ENCODE assay signal across 17 mouse cellular contexts in the genomic region with DNA sequence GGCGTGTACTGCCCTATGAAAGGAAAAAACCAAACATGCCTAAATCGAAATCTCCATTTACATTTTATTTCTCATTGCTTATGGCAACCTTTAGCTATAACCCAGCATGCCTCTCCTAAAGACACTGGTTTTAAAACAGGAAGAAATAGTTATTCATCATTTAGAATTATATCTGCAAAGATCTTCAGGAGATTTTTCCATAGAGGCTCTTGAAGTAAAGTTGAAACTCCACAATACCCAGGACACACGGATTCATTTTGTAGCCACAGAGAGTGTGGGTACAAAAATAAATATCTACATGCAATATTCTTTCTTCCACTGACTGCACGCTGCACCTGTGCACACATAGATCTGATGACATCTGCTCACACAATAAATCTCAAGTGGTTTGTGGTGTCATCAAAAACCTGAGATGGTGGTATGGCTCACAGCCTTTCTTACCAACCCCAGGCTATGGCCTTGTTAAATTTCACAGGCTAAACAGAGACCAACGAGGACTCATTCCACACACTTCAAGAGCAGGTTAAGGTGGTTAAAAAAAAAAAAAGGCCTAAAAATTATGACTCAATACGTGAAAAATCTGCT.
DNase-seq lines count a peak whose midpoint lies in the region; ATAC-seq and TF ChIP-seq lines count a peak whose summit lies in the region.
"Had no signal": no experiment of that assay in that cellular context is flagged by ENCODE, and none has a peak within 500 bp of the region (broad histone marks: within the 10 kb centered on the region; RNA-seq: fewer than 3 reads in every experiment).

No protein-coding gene starts in this region.

- peak overlapping the region; percentile 97 for H3K27ac ChIP-seq in cerebellum, adult 2 months (ENCODE audit: insufficient read depth, low read length)
- H3K27ac ChIP-seq in hindbrain, embryonic 13.5 days, result peak overlapping the region; percentile 35; the same call in 1 of the 2 replicates
- H3K27ac ChIP-seq in hindbrain, embryonic 10.5 days, result no peak overlapping the region
- H3K27ac ChIP-seq: hindbrain, embryonic 12.5 days; intestine, embryonic 15.5 days; liver, embryonic 14.5 days; macrophage; midbrain, embryonic 10.5 days; neural tube, embryonic 12.5 days had no signal

- no peaks in the 10 kb centered on the region for H3K36me3 ChIP-seq in hindbrain, embryonic 13.5 days
- no peaks in the 10 kb centered on the region for H3K36me3 ChIP-seq in hindbrain, embryonic 10.5 days
- H3K36me3 ChIP-seq: hindbrain, embryonic 12.5 days; intestine, embryonic 15.5 days; midbrain, embryonic 10.5 days; neural tube, embryonic 12.5 days had no signal

- no peak for ATAC-seq in hindbrain, embryonic 13.5 days (ENCODE audit: low FRiP score)
- ATAC-seq: intestine, embryonic 15.5 days had no signal

- H3K9me3 ChIP-seq in hindbrain, embryonic 13.5 days, result no peaks in the 10 kb centered on the region
- no peaks in the 10 kb centered on the region for H3K9me3 ChIP-seq in hindbrain, embryonic 10.5 days
- H3K9me3 ChIP-seq: hindbrain, embryonic 12.5 days; intestine, embryonic 15.5 days; midbrain, embryonic 10.5 days; neural tube, embryonic 12.5 days had no signal

- 16% methylated on average over 6 of the region's 6 CpGs for WGBS in cerebellum, adult 2 months
- 78% methylated on average over 6 of the region's 6 CpGs for WGBS in hindbrain, embryonic 13.5 days
- WGBS in hindbrain, embryonic 10.5 days, result 87% methylated on average over 6 of the region's 6 CpGs

- H3K4me3 ChIP-seq in cerebellum, adult 2 months (replicated peaks; ENCODE audit: insufficient read depth, low read depth, low read length), result peak overlapping the region; percentile 19
- no peak overlapping the region for H3K4me3 ChIP-seq in hindbrain, embryonic 13.5 days
- no peak overlapping the region for H3K4me3 ChIP-seq in hindbrain, embryonic 10.5 days
- H3K4me3 ChIP-seq: hindbrain, embryonic 12.5 days; intestine, embryonic 15.5 days; midbrain, embryonic 10.5 days; neural tube, embryonic 12.5 days had no signal

- no peaks in the 10 kb centered on the region for H3K27me3 ChIP-seq in cerebellum, adult 2 months (ENCODE audit: control insufficient read depth, insufficient read depth, low read length)
- no peaks in the 10 kb centered on the region for H3K27me3 ChIP-seq in hindbrain, embryonic 13.5 days
- peaks cover 15% of the 10 kb centered on the region; the same call in 1 of the 2 replicates for H3K27me3 ChIP-seq in hindbrain, embryonic 10.5 days (ENCODE audit: insufficient read depth, poor library complexity, severe bottlenecking)
- H3K27me3 ChIP-seq: hindbrain, embryonic 12.5 days; intestine, embryonic 15.5 days; neural tube, embryonic 12.5 days had no signal

- H3K9ac ChIP-seq in hindbrain, embryonic 13.5 days, result no peak overlapping the region
- H3K9ac ChIP-seq: hindbrain, embryonic 12.5 days; intestine, embryonic 15.5 days; liver, embryonic 14.5 days; neural tube, embryonic 12.5 days had no signal

- H3K4me2 ChIP-seq in hindbrain, embryonic 13.5 days, result no peak overlapping the region
- H3K4me2 ChIP-seq: hindbrain, embryonic 12.5 days; intestine, embryonic 15.5 days; neural tube, embryonic 12.5 days had no signal

- peaks cover 12% of the 10 kb centered on the region; the same call in 1 of the 2 replicates for H3K4me1 ChIP-seq in cerebellum, adult 2 months (ENCODE audit: control insufficient read depth, insufficient read depth, low read length)
- H3K4me1 ChIP-seq in hindbrain, embryonic 13.5 days (replicated peaks), result peaks cover 15% of the 10 kb centered on the region
- peaks cover 25% of the 10 kb centered on the region for H3K4me1 ChIP-seq in hindbrain, embryonic 10.5 days (replicated peaks)
- H3K4me1 ChIP-seq: intestine, embryonic 15.5 days had no signal

- no peak for TF ChIP-seq POLR2A in cerebellum, adult 2 months (IDR thresholded peaks at IDR 0.05; ENCODE audit: borderline replicate concordance, insufficient read depth, low read length)

- no peak for TF ChIP-seq CTCF in cerebellum, adult 2 months (IDR thresholded peaks at IDR 0.05; ENCODE audit: borderline replicate concordance, insufficient read depth, low read depth, low read length)

- peak; percentile 60 to 63 for DNase-seq in cerebellum, adult 2 months
- DNase-seq in cerebellum, adult 11 months, result no peak
- DNase-seq in hindbrain, embryonic 10.5 days (ENCODE audit: low spot score), result no peak
- peak; percentile 58 for DNase-seq in A20 (ENCODE audit: low read depth, low spot score)
- peak; percentile 47 to 61 for DNase-seq in cerebellum, postnatal 10 days
- no peak for DNase-seq in adipocyte (ENCODE audit: low spot score)
- DNase-seq: gastrocnemius, postnatal 36 days; kidney, postnatal 36 days; right cerebral cortex, adult 18-20 months; thymus, postnatal 14 days had no signal

Comparison
In these comparisons a context has a peak if more than half of its experiments do, and no peak if none do; other contexts are left out.
1. DNase-seq: peak in cerebellum, adult 2 months (2 of 2), A20 (single experiment) and cerebellum, postnatal 10 days (2 of 2); none in cerebellum, adult 11 months (single experiment), hindbrain, embryonic 10.5 days (single experiment) and adipocyte (single experiment).